Mouse (Mus musculus) midbrain, embryonic 10.5 days (tissue): ENCODE measurements around the gene Pgp. TPM values are rescaled to one million over a fixed set of nuclear protein-coding genes. Genes with fewer than 3 reads are reported as not detected.

Experiments used
- DNase-seq: peaks from one replicate; pipeline ENCODE4 v3.0.0-alpha.2; 2017; ENCODE audit warnings: low spot score
- H3K27ac ChIP-seq: fragments of 300-500 bp; sonication (generic); replicated peaks from 2 replicates; pipeline ENCODE4 v1.5.1; 2016; ENCODE audit warnings: mild to moderate bottlenecking
- H3K27me3 ChIP-seq: fragments of 300-500 bp; sonication (generic); 2 replicates; pipeline ENCODE4 v1.6.1; 2016; ENCODE audit warnings: low read depth, mild to moderate bottlenecking; ENCODE audit not compliant: poor library complexity, severe bottlenecking
- H3K36me3 ChIP-seq: fragments of 300-500 bp; sonication (generic); 2 replicates; pipeline ENCODE4 v1.6.1; 2016; ENCODE audit warnings: mild to moderate bottlenecking, moderate library complexity
- H3K4me1 ChIP-seq: fragments of 300-500 bp; sonication (generic); 2 replicates; pipeline ENCODE4 v1.6.1; 2016
- H3K4me3 ChIP-seq: fragments of 300-500 bp; sonication (generic); 2 replicates; pipeline ENCODE4 v1.5.1; 2016; ENCODE audit warnings: mild to moderate bottlenecking, moderate library complexity
- H3K9me3 ChIP-seq: fragments of 300-500 bp; sonication (generic); replicated peaks from 2 replicates; pipeline ENCODE4 v1.6.1; 2016; ENCODE audit warnings: mild to moderate bottlenecking
- WGBS: fragments of 180-500 bp; shearing (Covaris S2); methylation state at CpG from one replicate; pipeline ENCODE4 v1.1.7; 2016; 5-methylcytosine and 5-hydroxymethylcytosine counted together
- polyA plus RNA-seq: library from polyadenylated mRNA; unstranded; fragments of >200 nt; fragmentation: Nextera tagmentation; extraction: Ambion mirVana; gene quantifications from 2 replicates; pipeline ENCODE4 v1.2.1, GENCODE M21; 2016

Pgp gene
- polyA plus RNA-seq, 1 experiment from 2014 or later = 83.5 TPM

DNA sequence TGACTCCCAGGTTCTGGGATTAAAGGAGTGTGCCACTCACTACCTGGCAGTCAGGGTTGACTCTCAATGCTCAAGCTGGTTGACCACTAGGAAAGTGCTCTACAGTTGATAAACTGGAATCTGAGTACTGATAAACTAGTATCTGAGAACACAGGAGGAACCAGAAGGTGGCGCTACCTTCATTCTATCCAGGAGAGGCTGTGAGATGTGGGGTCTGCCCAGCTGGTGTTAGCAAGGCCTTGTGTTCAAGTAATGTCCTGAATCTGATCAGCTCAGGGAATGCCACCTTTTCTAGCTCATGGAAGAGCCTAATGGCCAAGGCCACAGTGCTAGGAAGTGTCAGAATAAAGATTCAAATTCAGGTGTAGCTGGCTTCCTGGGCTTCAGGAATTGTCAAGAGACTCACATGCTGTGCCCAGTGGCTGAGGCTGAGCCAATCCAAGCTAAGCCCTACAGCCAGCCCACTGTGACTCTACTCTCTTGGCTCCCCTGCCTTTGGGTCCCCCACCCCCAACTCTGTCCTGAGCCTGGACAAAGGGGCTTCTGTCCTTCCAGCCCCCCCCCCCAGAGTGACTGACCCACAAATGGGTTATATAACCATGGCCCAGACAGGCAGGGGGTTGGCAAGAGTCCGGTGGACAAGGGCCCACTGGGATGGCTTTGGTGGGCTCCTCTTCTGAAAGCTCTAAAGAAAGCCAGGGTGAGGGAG is 24.6 kb downstream of the Pgp start:
- Histone ChIP-seq H3K4me1 (peaks cover 20% of the 10 kb centered on the region), H3K27me3 (peaks cover 12% of the 10 kb centered on the region), H3K27ac (0 out of 2 replicates have a peak overlapping the region, but pooled peaks have one; percentile 28), H3K9me3 (no peaks in the 10 kb centered on the region), H3K36me3 (peaks cover 39% of the 10 kb centered on the region), H3K4me3 (no peak overlapping the region)
- WGBS = 46% methylated on average over 2 of the region's 2 CpGs
- DNase-seq = peak; percentile 39

DNA sequence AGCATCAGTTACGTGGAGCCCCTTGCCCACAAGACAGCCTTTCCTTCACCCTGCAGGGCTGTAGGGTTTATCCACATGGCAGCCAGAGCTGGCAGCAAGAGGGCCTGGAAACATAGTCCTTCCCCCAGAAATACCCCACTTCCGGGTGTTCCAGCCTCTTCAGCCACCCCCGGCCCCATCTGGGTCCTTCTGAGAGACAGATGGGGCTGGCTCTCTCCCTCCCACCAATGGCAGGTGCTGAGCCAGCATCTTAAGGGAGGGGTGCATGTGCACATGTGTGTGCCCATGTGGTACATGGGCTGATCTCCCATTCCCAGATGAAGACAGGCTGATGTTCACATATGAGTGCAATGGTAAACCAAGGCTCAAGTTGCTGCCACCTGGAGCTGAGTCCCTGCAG is 25.3 kb downstream of the Pgp start:
- WGBS = 80% methylated on average over 3 of the region's 3 CpGs
- Histone ChIP-seq H3K27me3 (peaks cover 5% of the 10 kb centered on the region; the same call in 1 of the 2 replicates), H3K9me3 (no peaks in the 10 kb centered on the region), H3K36me3 (peaks cover 45% of the 10 kb centered on the region), H3K27ac (no peak overlapping the region), H3K4me3 (no peak overlapping the region), H3K4me1 (peaks cover 14% of the 10 kb centered on the region)
- no peak for DNase-seq

DNA sequence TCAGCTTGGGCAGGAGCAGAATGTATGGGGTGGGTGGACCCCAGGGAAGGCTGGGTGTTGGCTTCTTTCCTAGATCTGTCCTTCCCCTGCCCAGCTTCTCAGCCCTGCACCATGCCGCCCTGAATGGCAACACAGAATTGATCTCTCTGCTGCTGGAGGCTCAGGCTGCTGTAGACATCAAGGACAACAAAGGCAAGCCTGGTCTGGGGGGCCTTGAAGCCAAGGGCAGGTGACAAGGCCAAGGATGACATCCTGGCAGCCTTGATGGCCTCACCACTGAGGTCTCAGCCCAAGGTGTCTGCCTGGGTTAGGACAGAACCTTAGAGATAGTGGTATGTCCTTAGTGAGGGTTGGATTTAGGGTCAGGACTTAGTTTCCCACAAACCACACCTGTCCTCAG is 25.8 kb downstream of the Pgp start:
- 0 out of 2 replicates have a peak, but pooled peaks cover under 1% of the 10 kb centered on the region for H3K27me3 ChIP-seq
- no peak for DNase-seq
- no peaks in the 10 kb centered on the region for H3K9me3 ChIP-seq
- H3K36me3 ChIP-seq = peaks cover 50% of the 10 kb centered on the region
- no peak overlapping the region for H3K27ac ChIP-seq
- 77% methylated on average over 1 of the region's 1 CpGs for WGBS
- no peak overlapping the region for H3K4me3 ChIP-seq
- H3K4me1 ChIP-seq = peaks cover 9% of the 10 kb centered on the region; the same call in 1 of the 2 replicates

DNA sequence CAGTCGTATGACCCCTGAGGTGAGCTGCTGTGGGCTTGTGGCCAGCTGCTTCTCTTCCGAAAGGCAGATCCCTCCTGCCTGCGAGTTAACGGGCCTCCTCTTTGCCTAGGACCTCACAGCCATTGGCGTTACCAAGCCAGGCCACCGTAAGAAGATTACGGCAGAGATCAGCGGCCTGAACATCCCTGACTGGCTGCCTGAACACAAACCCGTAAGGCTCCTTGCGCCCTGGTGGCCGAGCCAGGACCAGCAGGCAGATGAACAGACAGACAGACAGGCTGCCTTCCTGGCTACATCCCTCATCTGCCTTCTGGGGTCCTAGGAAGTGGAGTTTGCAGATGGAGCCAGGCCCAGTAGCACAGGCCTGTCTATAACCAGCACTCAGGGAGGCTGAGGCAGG is 32.0 kb downstream of the Pgp start:
- Histone ChIP-seq H3K4me1 (peaks cover 14% of the 10 kb centered on the region), H3K27me3 (peaks cover 10% of the 10 kb centered on the region; the same call in 1 of the 2 replicates), H3K27ac (no peak overlapping the region), H3K36me3 (peaks cover 95% of the 10 kb centered on the region), H3K4me3 (no peak overlapping the region), H3K9me3 (no peaks in the 10 kb centered on the region)
- 35% methylated on average over 11 of the region's 11 CpGs for WGBS
- DNase-seq = no peak

DNA sequence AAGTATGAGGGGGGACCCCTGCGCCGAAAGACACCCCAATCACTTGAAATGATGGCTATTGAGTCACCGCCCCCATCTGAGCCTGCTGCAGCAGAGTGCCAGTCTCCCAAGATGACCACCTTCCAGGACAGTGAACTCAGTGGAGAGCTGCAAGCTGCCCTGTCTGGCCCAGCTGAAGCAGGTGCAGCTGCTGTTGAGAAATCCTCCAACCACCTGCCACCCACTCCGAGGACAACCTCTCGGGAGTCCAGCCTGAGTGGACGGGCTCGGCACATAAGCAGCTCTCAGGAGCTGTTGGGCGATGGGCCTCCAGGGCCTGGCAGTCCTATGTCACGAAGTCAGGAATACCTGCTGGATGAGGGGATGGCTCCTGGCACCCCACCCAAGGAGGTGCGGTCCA is 33.9 kb downstream of the Pgp start:
- Histone ChIP-seq H3K27me3 (peaks cover 14% of the 10 kb centered on the region; the same call in 1 of the 2 replicates), H3K4me3 (no peak overlapping the region), H3K9me3 (no peaks in the 10 kb centered on the region), H3K36me3 (peaks cover 96% of the 10 kb centered on the region), H3K27ac (no peak overlapping the region), H3K4me1 (peaks cover 17% of the 10 kb centered on the region)
- DNase-seq = no peak
- WGBS = 94% methylated on average over 10 of the region's 10 CpGs

DNA sequence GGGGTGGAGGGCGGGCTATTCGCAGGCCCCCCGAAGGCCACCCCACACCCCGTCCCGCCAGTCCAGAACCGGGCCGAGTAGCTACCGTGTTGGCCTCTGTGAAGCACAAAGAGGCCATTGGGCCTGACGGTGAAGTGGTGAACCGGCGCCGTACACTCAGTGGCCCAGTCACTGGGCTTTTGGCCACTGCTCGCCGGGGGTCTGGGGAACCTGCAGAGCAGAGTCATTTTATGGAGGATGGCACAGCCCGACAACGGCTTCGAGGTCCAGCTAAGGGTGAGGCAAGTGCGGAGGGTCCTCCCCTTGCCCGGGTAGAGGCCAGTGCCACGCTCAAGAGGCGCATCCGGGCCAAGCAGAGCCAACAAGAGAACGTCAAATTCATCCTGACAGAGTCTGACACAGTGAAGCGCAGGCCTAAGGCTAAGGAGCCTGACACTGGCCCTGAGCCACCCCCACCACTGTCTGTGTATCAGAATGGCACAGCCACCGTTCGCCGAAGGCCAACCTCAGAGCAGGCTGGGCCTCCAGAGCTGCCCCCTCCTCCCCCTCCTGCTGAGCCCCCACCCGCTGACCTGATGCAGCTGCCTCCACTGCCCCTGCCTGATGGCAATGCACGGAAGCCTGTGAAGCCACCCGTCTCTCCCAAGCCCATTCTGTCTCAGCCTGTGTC is 35.2 kb downstream of the Pgp start:
- H3K4me1 ChIP-seq = peaks cover 17% of the 10 kb centered on the region
- no peaks in the 10 kb centered on the region for H3K9me3 ChIP-seq
- peaks cover 97% of the 10 kb centered on the region for H3K36me3 ChIP-seq
- peaks cover 14% of the 10 kb centered on the region; the same call in 1 of the 2 replicates for H3K27me3 ChIP-seq
- no peak overlapping the region for H3K27ac ChIP-seq
- no peak overlapping the region for H3K4me3 ChIP-seq
- no peak for DNase-seq
- whole genome bisulfite sequencing = 89% methylated on average over 30 of the region's 30 CpGs

DNA sequence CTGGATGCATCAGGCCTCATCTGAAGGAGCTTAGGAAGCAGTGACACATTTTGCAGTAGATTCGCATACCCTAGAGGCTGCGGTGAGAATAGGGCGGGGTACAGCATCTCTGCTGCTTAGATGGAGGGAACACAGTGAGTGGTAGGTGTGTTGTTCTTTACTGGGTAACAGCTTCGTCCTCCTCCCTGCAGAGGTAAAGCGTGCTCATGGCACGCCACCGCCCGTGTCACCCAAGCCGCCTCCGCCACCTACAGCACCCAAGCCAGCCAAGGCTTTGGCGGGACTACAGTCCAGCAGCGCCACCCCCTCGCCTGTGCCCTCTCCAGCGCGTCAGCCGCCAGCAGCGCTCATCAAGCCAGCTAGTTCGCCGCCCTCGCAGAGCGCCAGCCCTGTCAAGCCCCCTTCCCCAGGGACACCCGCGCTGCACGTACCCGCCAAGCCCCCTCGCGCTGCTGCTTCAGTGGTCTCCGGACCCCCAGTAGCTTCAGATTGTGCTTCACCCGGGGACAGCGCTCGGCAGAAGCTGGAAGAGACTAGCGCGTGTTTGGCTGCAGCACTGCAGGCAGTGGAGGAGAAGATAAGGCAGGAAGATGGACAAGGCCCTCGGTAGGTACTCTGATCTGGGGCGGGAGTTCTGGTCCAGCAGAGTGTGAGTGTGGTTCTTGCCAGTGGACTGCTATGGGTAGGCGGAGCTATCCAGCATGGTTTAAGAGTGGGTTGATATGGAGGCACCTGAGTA is 36.3 kb downstream of the Pgp start:
- Histone ChIP-seq H3K4me1 (peaks cover 17% of the 10 kb centered on the region), H3K4me3 (peak overlapping the region; percentile 29), H3K27ac (no peak overlapping the region), H3K36me3 (peaks cover 97% of the 10 kb centered on the region), H3K9me3 (no peaks in the 10 kb centered on the region), H3K27me3 (peaks cover 14% of the 10 kb centered on the region; the same call in 1 of the 2 replicates)
- no peak for DNase-seq
- WGBS = 23% methylated on average over 36 of the region's 36 CpGs

DNA sequence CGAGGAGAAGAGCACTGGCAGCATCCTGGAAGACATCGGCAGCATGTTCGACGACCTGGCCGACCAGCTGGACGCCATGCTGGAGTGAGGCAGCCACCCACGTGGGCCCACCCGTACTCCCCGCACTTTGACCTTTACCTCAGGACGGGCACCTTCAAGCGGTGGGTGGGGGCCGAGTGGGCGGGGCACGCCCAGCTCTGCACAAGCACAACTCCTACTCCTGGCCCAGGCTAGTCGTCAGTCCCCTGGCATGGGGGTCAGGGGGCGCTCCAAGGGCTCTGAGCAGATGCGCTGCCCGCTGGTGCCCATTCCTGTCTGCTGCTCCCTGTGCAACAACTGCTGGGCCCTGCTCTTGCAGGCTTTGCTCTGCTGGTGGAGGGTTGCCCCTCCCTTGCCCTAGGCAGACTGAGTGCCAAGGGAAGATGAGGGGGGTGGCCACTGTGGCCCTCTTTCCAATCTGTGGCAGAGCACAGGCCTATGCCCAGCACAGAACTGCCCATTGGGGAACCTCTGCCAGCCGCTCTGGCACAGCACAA is 37.0 kb downstream of the Pgp start:
- Histone ChIP-seq H3K4me3 (no peak overlapping the region), H3K27ac (no peak overlapping the region), H3K4me1 (peaks cover 17% of the 10 kb centered on the region), H3K27me3 (peaks cover 14% of the 10 kb centered on the region; the same call in 1 of the 2 replicates), H3K9me3 (no peaks in the 10 kb centered on the region), H3K36me3 (peaks cover 97% of the 10 kb centered on the region)
- DNase-seq = no peak
- WGBS = 51% methylated on average over 19 of the region's 19 CpGs

DNA sequence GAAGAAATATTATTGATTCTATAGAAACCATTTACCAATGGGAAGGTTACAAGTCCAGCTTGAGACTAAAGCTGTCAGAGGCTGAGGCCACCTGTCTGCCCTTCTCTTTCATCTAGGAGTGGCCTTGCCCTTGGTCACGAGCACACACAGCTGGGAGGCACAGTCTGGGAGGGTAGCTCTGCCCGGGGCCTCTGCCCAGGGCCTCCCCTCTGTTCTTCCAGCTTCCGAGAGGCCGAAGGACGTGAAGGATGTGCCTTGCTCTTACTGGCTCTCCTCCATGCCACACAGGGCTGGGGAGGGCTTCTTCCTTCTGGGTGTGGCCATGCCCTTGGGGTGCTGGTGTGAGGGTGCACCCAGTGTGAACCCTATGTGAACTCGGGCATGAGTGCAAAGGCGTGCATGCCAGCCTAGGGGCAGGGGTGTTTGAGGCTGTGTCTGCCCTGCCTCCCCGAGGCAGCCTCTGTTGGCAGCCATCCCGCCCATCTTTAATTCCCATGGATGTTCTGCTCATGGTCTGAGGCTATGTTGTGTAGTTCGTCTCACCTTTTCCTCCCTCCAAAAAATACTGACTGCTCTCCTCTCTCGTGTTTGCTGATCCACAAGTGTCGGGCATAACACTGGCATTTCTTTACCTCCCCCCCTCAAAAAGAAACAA is 37.7 kb downstream of the Pgp start:
- Histone ChIP-seq H3K4me3 (no peak overlapping the region), H3K4me1 (peaks cover 17% of the 10 kb centered on the region), H3K9me3 (no peaks in the 10 kb centered on the region), H3K36me3 (peaks cover 97% of the 10 kb centered on the region), H3K27me3 (peaks cover 14% of the 10 kb centered on the region; the same call in 1 of the 2 replicates), H3K27ac (no peak overlapping the region)
- no peak for DNase-seq
- WGBS = 85% methylated on average over 12 of the region's 12 CpGs

DNA sequence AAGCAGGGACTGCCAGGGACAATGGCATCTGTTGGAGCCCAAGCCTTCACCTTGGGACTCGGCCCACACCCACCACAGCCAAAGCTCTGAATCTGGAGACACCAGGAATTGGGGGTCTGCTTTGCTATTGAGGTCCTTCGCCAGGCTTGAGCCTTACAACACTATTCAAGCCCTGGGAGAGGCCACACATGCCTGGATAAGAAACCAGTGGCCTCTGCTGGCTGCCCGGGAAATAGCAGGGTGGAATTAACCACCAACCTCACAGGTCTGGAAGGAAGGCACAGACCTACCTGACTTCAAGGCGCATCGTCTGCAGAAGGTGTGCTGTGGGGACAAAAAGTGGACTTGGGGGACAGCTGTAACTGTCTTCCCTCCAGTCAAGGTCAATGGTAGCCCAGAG is 43.4 kb downstream of the Pgp start:
- Histone ChIP-seq H3K27me3 (no peaks in the 10 kb centered on the region), H3K9me3 (no peaks in the 10 kb centered on the region), H3K4me3 (no peak overlapping the region), H3K36me3 (peaks cover 100% of the 10 kb centered on the region), H3K27ac (no peak overlapping the region), H3K4me1 (no peaks in the 10 kb centered on the region)
- DNase-seq = no peak
- WGBS = 64% methylated on average over 5 of the region's 5 CpGs

DNA sequence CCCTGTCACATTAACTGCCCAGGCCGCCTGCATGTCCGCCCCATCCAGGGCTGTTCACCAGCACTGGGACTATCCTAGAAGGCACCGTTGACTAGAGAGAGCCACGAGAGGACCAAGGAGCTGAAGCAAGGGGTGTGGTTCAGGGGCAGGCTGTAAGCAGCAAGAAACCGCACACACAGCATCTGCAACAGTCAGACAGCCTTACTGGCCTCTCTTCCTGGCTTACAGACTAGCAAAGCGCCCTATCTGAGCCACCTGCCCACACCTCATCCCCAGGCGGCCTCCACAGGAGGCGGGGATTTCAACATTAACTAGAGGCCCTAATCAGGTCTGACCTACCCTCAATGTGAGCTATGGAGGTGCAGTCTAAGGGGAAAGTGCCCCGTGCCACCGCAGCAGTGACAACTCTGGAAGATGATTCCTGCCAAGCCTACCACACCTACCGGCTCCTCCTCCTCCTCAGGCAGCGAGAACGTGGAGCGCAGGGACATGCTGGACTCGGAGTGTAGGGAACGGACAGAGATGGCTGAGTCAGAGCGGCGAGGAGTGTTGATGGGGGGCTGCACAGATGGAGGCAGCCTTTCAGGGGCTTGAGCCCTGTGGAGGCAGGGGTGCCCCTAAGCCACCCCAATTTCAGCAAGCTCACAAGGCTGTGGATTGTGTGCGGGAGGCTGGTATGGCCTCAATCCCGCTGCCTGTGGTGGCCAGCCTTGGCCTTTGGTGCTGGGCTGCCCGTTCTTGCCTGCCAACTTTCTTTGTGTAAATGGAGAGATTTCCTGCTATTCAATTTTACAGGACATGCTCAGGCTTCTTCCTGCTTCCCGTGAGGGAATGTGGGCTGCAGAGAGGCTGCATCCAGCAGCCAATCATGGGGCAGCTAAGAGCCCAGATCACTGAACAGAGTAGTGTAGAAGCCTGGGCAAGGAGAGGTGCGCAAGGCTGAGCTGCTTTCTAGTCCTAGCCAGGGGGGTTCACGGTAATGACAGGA is 44.4 kb downstream of the Pgp start:
- DNase-seq = no peak
- H3K36me3 ChIP-seq = peaks cover 99% of the 10 kb centered on the region
- no peak overlapping the region; the same call in 1 of the 2 replicates for H3K4me3 ChIP-seq
- H3K27ac ChIP-seq = peak overlapping the region; percentile 23; the same call in 1 of the 2 replicates
- H3K27me3 ChIP-seq = no peaks in the 10 kb centered on the region
- H3K9me3 ChIP-seq = no peaks in the 10 kb centered on the region
- no peaks in the 10 kb centered on the region for H3K4me1 ChIP-seq
- 89% methylated on average over 24 of the region's 24 CpGs for WGBS
